Mouse (Mus musculus) hindlimb bud, embryonic 11.5 days (tissue): ENCODE measurements around the gene Mcoln2.

ENCODE experiments used
- DNase-seq: peaks from one replicate; pipeline ENCODE4 v3.0.0-alpha.2; 2012; ENCODE audit warnings: low read depth, low spot score; ENCODE audit errors: extremely low spot score

Gene Mcoln2

DNA sequence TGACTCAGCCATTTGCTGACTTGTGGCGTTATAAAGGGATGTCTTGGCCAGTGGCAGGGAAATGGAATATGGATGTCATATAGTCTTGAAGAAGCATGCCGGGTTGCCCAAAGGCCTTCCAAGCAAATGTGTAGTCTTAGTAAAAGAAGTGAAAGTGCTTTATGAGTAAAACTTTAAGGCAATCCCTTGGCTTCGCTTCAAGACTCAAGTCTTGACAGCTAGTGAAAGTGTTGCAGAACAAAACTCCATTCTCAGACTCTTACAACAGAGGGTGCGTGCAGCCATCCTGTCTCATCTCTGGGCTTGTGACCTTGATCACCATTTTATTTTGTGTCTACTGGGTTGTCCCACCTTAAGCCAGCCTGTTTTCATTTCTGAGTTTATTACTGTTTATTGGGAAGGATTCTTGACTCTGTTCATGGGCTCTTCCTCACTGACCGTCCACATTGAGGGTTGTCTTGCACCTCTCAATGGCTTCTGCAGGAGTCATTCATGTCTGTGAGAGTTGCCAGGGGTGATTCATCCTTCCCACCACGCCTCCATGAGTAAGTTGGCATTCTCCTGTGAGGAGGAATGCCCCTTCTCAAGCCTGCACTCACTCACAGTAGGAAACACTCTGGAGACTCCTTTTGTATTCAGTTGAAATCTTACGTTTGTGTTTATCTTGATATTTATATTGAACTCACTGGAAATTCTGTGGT lies 75.6 kb downstream of the Mcoln2 start:
- no peak for DNase-seq

GRCm38 (mm10) chr3:146227427-146227826 lies 77.8 kb downstream of the Mcoln2 start:
- no peak for DNase-seq

- DNase-seq, result no peak
Observed at GRCm38 (mm10) chr3:146228559-146229310, 79.1 kb downstream of the Mcoln2 start.

DNA sequence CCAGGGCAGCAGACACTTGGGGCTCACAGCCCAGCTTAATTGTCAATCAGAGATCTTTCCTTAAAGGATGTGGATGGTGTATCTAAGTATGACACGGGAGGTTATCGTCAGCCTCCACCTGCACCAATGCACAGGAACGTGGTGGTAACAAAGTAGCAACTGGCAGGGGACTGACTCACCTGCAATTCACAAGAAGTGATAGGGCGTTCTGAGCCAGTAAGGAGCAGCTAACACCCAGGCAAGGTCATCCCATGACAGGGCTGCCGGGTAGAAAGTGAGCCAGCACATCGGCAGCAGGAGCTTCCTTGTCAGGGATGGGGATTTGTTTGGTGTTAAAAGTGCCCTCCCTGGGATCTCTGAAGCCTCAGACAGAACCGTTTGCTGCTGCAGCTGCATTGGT lies 83.1 kb downstream of the Mcoln2 start:
- no peak for DNase-seq

GRCm38 (mm10) chr3:146233741-146234140 lies 84.1 kb downstream of the Mcoln2 start:
- DNase-seq, result no peak

DNA sequence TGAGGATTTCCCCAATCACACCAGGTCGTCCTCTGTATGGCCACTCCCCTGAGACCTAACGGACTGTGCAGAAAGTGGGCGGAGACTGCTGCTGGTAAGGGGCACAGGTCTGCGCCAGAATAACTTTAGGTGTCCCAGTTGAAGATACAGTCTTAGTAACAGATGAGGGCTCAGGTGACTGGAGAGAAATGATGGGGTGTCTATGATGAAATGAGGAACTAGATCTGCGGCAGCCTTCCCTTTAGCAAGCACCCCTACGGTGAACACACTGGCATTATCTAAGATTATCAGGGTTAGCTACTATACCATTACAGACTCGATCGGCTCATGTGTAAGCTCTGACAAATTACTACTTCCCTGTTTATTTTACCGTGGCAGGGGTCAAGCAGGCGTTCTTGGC lies 84.9 kb downstream of the Mcoln2 start:
- DNase-seq, result no peak

- no peak for DNase-seq
Observed at GRCm38 (mm10) chr3:146236280-146236679, 86.6 kb downstream of the Mcoln2 start.

- no peak for DNase-seq
Observed at GRCm38 (mm10) chr3:146237676-146238075, 88.0 kb downstream of the Mcoln2 start.

DNA sequence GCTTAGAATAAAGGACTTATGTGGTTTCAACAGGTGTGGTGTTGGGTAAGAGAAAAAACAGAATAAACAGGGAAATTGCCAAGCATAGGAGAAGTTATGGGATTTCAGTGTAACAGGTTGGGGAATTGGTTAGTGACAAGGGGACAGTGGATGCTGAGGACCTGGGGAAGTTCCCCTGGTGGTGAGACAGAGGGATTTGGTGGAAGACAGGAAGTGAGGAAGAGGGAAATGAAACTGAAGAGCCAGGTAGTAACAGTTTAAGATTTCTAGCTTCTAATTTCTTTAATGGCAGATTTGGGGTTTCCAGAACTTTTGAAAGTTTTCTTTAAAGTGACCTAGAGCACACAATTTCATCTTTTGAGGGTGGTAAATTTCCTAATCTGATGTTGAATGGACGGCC lies 95.0 kb downstream of the Mcoln2 start:
- no peak for DNase-seq
